Mouse (Mus musculus): ENCODE measurements around the gene Txndc2. TPM values are rescaled to one million over a fixed set of nuclear protein-coding genes. Genes with fewer than 3 reads are reported as not detected.
A peak's percentile ranks its signal among the peaks of the same experiment; 100 is the strongest.

Gene Txndc2
- polyA plus RNA-seq (2012; rRNA removed) = not detected in 2 replicates

DNA sequence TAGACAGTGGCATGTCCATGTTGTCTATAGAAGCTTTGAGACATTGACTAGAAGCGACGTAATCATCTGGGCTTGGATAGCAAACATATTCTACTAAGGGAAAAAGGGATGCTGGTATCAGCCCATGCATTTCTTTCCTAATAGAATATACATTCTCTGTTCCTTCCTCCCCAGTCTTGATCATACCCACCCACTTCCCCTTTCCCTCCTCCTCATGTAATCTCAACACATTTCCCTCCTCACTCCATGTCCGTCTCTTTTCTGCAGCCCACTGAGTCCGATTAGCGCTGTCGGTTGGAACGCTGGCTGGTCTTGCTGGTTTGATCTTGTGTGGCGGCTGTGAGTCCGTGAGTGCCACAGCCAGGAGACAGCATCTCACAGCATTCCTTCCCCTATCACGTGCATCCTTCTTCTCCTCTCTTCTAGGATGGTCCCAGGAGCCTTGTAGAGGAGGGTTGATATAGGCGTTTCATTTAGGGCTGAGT lies at the start of gene Txndc2:
TSS of gene Txndc2 (minus strand) at position 435 of the 485 bp plus-strand sequence.
- WGBS = 95% methylated on average over 11 of the region's 11 CpGs

DNA sequence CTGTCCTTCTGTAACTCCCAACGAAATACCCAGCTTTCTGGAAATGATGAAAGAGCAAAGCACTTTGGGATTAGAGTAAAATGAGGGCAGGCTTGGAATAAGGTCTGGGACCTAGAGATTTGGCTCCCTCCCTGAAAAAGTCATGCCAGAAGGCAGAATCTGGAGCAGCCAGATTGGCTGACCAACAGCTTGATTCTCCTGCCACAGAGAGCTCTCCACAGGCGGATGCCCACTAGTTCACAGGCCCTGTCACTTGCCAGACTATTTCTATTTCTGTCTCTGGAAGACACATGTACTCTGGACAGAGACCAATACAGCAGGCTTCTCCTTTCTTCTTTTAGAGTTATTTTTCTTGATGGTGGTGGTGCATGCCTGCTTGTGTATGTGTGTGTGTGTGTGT lies 41.8 kb upstream of the Txndc2 start:
- DNase-seq (ENCODE audit: low read depth, low spot score) = no peak
- WGBS = 58% methylated on average over 2 of the region's 2 CpGs

More for the DNA sequence above, at the start of gene Txndc2:
- no peak for DNase-seq (ENCODE audit: low read depth, low spot score)

- WGBS = 82% methylated on average over 3 of the region's 3 CpGs
- DNase-seq (ENCODE audit: low read depth, low spot score) = no peak
Measured at GRCm38 (mm10) chr17:65683316-65683715, 41.3 kb upstream of the Txndc2 start.

- DNase-seq (ENCODE audit: low read depth, low spot score) = no peak
- 90% methylated on average over 5 of the region's 5 CpGs for WGBS
Measured at GRCm38 (mm10) chr17:65682071-65682680, 40.2 kb upstream of the Txndc2 start.

DNA sequence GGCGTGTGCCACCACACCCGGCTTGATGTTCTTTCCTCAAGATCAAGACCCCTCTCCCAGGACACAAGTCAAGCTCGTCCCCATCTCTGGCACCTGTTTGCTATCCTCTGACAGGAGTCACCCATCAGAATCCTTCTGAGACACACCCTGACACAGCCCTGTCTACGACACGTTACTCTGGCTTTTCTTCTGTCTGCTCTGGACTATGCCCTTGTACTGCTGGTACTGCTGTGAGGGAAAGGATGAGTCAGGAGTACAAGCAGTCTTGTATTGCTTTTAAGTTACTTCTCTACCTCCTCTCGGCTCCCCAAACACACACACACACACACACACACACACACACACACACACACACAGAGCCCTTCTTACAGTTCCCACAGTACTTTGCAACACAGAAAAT lies 39.5 kb upstream of the Txndc2 start:
- 45% methylated on average over 6 of the region's 6 CpGs for WGBS
- DNase-seq (ENCODE audit: low read depth, low spot score) = no peak

- DNase-seq (ENCODE audit: low read depth, low spot score) = no peak
- 84% methylated on average over 2 of the region's 2 CpGs for WGBS
Measured at GRCm38 (mm10) chr17:65680801-65681412, 38.9 kb upstream of the Txndc2 start.

DNA sequence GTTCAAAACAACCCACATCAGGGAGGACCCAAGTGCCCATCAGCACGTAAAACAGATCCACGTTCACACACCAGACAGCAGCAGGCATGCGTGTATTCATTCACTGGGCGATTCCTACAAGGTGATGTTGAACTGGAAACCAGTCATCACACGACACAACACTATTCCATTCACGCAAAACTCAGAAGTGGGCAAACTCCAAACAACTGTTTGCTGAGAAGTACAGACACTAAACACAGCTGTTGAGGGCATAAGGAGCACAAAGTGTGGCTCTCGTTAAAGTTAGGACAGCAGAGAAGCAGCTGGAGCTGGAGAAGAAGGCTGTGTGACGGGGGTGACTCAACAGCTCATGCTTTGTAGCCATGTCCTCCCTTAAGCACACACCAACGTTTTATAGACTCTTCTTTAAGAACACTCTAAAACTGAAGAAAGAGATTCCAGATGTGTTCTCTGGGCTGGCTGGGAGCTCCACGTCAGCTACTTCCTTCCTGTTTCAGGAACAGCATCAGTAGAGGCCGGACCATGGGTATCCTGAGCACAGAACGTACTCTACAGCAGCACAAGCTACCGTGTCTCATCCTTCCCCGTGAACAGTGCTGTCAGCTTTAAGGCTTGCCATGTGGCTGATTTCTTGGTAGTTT lies 38.0 kb upstream of the Txndc2 start:
- WGBS = 59% methylated on average over 14 of the region's 14 CpGs
- no peak for DNase-seq (ENCODE audit: low read depth, low spot score)

GRCm38 (mm10) chr17:65677742-65678141 lies 35.8 kb upstream of the Txndc2 start:
- WGBS = 96% methylated on average over 1 of the region's 1 CpGs
- DNase-seq (ENCODE audit: low read depth, low spot score) = no peak

DNA sequence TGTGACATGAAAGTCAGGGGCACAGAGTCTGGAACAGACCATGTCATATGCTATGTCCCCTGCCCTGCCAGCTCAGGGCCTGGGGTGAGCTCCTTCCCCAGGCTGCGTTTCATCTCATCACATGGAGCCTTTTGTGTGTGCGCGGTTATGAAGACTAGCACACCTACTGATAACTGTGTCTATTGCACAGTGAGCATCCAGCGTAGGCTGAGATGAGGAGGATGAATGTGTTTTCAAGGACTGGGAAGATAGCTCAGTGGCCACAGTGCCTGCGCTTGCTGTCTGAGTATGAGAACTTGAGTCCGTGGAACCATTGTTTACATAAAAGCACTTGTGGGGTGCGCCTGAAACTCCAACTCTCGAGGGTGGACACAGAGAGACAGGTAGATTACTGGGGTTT lies 34.6 kb upstream of the Txndc2 start:
- DNase-seq (ENCODE audit: low read depth, low spot score) = no peak
- WGBS = 88% methylated on average over 8 of the region's 8 CpGs

GRCm38 (mm10) chr17:65675985-65676384 lies 34.0 kb upstream of the Txndc2 start:
- 90% methylated on average over 3 of the region's 3 CpGs for WGBS
- no peak for DNase-seq (ENCODE audit: low read depth, low spot score)

DNA sequence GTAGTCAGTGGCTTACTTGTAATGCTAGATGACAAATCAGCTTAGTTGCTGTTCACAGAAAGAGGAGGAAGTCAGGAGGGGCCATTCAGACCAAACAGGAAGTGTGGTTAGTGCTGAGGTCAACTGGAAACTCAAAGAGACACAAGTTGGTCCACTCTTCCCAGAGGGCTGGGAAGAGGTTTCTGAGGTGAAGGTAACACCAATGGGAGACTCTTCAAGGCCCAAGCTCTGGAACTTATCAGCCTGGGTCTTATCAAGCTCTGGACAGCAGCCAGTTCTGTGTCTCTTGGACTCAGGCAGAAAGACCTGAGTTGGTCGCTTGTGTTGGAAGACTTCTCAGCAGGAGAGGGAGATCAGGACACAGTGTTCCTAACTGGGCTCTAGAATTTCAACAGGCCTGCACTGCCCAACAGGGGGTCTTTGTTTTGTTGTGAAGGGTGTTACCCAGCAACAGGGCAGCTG lies 32.8 kb upstream of the Txndc2 start:
- no peak for DNase-seq (ENCODE audit: low read depth, low spot score)
- 53% methylated on average over 1 of the region's 1 CpGs for WGBS

DNA sequence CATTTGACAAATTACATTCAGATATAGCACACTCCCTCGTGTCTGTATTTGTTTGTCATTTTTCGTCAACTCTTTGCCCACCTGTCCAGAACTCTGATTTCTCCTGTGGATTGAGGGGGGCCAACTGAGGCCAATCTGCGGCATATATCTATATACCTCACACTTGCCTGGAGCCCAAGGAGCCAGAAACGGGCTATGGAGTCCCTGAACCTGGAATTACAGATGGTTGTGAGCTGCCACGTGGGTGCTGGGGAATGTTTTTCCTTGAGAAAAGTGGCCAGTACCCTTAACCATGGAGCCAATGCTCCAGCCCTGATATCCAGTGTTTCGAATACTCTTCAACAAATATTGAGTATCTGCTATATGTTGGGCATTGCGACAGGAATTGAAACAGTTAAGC lies 31.0 kb upstream of the Txndc2 start:
- DNase-seq (ENCODE audit: low read depth, low spot score) = no peak
- 92% methylated on average over 7 of the region's 7 CpGs for WGBS

DNA sequence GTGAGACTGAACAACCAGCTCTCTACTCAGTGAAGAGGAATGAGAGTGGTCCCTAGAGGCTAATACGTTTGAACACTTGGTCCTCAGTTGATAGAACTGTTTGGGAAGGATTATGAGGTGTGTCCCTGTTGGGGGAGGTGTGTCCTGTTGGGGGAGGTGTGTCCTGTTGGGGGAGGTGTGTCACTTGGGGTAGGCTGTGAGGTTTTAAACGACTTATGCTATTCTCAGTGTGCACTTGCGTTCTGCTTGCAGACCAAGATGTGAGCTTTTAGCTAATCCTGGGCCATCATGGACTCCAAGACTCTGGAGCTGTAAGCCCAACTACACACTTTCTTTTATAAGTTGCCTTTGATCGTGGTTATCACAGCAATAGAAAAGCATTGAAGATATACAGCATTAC lies 27.1 kb upstream of the Txndc2 start:
- 87% methylated on average over 4 of the region's 4 CpGs for whole genome bisulfite sequencing
- DNase-seq (ENCODE audit: low read depth, low spot score) = no peak

DNA sequence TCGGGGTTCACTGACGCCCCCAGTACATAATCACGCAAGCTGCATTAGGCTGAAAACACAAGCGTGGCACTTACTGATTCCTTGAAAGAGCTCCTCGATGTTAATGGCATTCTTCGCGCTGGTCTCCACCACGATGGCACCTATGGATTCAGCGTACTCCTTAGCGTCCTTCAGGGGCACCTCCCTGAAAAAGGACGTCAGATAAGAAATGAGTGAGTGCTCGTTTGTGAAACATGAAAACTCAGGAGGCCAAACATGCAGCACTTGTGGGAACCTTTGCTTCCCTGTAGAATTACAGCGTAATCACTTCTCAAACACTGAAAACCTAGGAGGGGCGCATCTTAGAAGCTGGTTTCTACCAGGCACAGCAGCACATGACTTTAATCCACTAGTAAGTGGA lies 25.8 kb upstream of the Txndc2 start:
- 84% methylated on average over 14 of the region's 14 CpGs for WGBS
- no peak for DNase-seq (ENCODE audit: low read depth, low spot score)

GRCm38 (mm10) chr17:65666388-65667161 lies 24.6 kb upstream of the Txndc2 start:
- peak; percentile 39 for DNase-seq (ENCODE audit: low read depth, low spot score)
- WGBS = 30% methylated on average over 17 of the region's 17 CpGs

DNA sequence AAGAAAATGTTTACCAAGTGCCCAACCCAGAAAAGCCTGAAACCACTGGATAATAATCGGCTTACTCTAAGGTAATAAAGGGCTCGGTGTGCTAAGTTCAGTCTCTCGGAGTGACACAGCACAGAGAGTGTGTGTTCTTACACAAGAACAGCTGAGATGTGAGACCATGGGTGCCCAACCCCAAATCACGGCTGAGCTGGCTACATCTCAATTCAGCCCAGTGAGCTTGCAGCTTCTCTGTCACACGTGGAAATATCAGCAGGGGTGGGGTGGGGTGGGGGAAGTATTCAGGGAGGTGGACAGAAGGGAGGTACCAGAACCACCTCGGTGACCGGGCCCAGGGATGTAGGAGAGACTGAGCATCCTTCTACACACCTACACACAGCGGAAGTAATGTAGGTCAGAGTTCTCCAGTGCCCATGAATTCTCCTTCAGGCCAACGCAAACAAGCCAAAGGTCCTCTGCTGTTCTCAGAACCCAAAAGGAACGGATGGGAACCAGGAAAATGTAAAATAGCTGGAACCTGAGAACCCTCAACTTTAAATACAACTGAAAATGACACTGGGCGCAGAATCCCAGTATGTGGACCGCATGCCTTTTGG lies 23.9 kb upstream of the Txndc2 start:
- DNase-seq (ENCODE audit: low read depth, low spot score) = peak; percentile 24
- 43% methylated on average over 12 of the region's 12 CpGs for WGBS

DNA sequence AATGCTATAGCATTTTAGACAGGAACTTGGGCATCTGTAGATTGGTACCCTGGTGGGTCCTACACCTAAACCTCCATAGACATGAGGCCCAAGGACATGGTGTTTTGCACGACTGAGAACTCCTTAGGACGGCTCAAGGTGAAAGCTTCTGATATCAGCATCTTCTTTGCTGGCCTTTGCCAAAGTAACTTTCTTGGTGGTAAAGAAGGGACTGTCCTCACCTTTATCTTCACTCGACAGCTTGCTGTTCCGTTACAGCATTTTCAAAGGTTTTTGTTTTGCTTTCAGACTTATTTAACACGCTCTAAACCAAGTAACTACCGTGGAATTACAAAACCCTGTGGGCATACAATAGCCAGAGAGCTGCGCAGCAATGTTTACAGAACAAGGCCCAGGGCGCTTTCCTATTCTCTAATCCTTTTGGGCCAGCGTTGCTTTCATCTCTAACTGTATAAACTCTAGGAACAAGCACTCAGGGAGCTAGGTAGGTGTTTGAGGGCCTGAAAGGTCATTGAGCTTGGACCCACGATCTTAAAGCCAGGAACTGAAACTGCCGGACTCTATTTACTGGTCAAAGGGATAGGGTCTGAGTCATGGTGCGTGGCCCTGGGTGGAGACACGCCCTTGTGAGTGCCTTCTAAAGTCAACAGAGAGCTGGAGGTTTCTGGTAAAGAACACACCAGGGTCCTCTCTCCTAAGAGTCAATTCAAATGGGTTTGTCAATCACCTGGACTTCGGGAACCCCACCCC lies 21.5 kb upstream of the Txndc2 start:
- 58% methylated on average over 14 of the region's 14 CpGs for WGBS
- peak; percentile 54 for DNase-seq (ENCODE audit: low read depth, low spot score)

- WGBS = 83% methylated on average over 3 of the region's 3 CpGs
- DNase-seq (ENCODE audit: low read depth, low spot score) = no peak
Measured at GRCm38 (mm10) chr17:65662662-65663061, 20.7 kb upstream of the Txndc2 start.

GRCm38 (mm10) chr17:65658416-65658815 lies 16.4 kb upstream of the Txndc2 start:
- DNase-seq (ENCODE audit: low read depth, low spot score) = no peak
- 61% methylated on average over 2 of the region's 2 CpGs for WGBS
